Mouse (Mus musculus) midbrain, embryonic 11.5 days (tissue): ENCODE measurements around the gene Aff3. TPM values are rescaled to one million over a fixed set of nuclear protein-coding genes. Genes with fewer than 3 reads are reported as not detected.

Source experiments
- ATAC-seq: fragments of 200-750 bp; cut with Nextera tagmentation; 2 replicates; pipeline ENCODE4 v1.8.0; 2017; ENCODE audit warnings: moderate TSS enrichment, moderate library complexity; ENCODE audit not compliant: low FRiP score
- DNase-seq: peaks from one replicate; pipeline ENCODE4 v3.0.0; 2015; ENCODE audit warnings: low spot score; ENCODE audit errors: missing footprints
- H3K27ac ChIP-seq: fragments of 300-500 bp; sonication (generic); 2 replicates; pipeline ENCODE4 v1.5.1; 2014; ENCODE audit warnings: low read depth, low read length
- H3K27me3 ChIP-seq: fragments of 300-500 bp; sonication (generic); 2 replicates; pipeline ENCODE4 v1.6.1; 2014; ENCODE audit warnings: mild to moderate bottlenecking, low read length, moderate library complexity, mixed read lengths; ENCODE audit not compliant: control insufficient read depth, insufficient read depth
- H3K36me3 ChIP-seq: fragments of 300-500 bp; sonication (generic); 2 replicates; pipeline ENCODE4 v1.6.1; 2014; ENCODE audit warnings: mild to moderate bottlenecking, low read length, moderate library complexity, mixed read lengths; ENCODE audit not compliant: control insufficient read depth, insufficient read depth
- H3K4me1 ChIP-seq: fragments of 300-500 bp; sonication (generic); 2 replicates; pipeline ENCODE4 v1.6.1; 2014; ENCODE audit warnings: low read length; ENCODE audit not compliant: control insufficient read depth, insufficient read depth
- H3K4me2 ChIP-seq: fragments of 300-500 bp; sonication (generic); 2 replicates; pipeline ENCODE4 v1.6.1; 2014; ENCODE audit warnings: mild to moderate bottlenecking, moderate library complexity
- H3K4me3 ChIP-seq: fragments of 300-500 bp; sonication (generic); 2 replicates; pipeline ENCODE4 v1.5.1; 2014; ENCODE audit warnings: low read depth, low read length
- H3K9ac ChIP-seq: fragments of 300-500 bp; sonication (generic); 2 replicates; pipeline ENCODE4 v1.6.1; 2014; ENCODE audit warnings: low read length
- H3K9me3 ChIP-seq: fragments of 300-500 bp; sonication (generic); 2 replicates; pipeline ENCODE4 v1.6.1; 2016; ENCODE audit warnings: low read length; ENCODE audit not compliant: control insufficient read depth
- WGBS: fragments of 180-500 bp; shearing (Covaris S2); extraction: QIAGEN DNeasy Blood & Tissue Kit; methylation state at CpG from one replicate; pipeline ENCODE4 v1.1.7; 2014; 5-methylcytosine and 5-hydroxymethylcytosine counted together
- polyA plus RNA-seq: library from polyadenylated mRNA; unstranded; fragments of >200 nt; fragmentation: Nextera tagmentation; extraction: Ambion mirVana; gene quantifications from 2 replicates; pipeline ENCODE4 v1.2.1, GENCODE M21; 2014

The Aff3 gene
- polyA plus RNA-seq, 1 experiment from 2014 or later = 16.3 TPM

DNA sequence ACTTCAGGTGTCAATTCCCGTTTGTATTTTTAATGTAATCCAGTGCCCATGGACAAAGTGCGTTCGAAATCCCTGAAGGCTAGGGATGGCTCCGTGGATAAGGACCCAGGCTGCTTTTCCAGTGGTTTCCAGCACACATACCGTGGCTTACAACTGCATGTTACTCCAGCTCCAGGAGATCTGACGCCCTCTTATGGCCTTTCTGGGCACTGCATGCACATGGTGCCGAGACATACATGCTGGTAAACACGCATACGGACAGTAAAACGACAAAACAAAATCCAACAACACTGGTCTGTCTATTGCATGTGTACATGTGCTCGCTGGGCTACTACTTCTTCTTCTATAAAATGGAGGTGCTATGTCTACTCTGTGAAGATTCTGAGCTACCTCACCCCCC lies 357.5 kb downstream of the Aff3 start:
- no peak overlapping the region for H3K4me2 ChIP-seq
- no peaks in the 10 kb centered on the region for H3K27me3 ChIP-seq
- H3K4me3 ChIP-seq = no peak overlapping the region
- H3K9me3 ChIP-seq = no peaks in the 10 kb centered on the region
- DNase-seq (no peak), ATAC-seq (no peak)
- H3K27ac ChIP-seq = no peak overlapping the region
- H3K36me3 ChIP-seq = no peaks in the 10 kb centered on the region
- WGBS = 89% methylated on average over 11 of the region's 11 CpGs
- no peak overlapping the region for H3K9ac ChIP-seq
- H3K4me1 ChIP-seq = no peaks in the 10 kb centered on the region

DNA sequence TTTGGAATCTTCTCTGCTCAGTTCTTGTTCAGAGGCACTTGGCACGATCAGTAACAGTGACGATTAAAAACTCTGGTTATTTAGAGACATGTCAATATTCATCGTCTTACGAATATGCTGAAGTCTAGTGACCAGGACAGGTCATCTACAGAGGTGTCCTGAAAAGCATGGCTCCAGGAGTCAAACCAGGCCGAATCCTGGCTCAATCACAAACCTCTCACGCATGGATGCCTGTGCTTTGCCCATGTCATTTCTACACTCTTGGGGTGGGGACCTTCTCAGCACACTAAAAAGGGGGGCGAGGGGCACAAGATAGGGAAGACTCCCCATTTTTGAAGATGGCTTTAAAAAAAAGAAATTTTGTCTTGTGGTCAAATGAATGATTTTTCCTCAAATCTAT lies 358.6 kb downstream of the Aff3 start:
- ATAC-seq (no peak), DNase-seq (no peak)
- no peak overlapping the region for H3K4me3 ChIP-seq
- H3K9me3 ChIP-seq = no peaks in the 10 kb centered on the region
- H3K36me3 ChIP-seq = no peaks in the 10 kb centered on the region
- WGBS = 92% methylated on average over 7 of the region's 7 CpGs
- no peak overlapping the region for H3K4me2 ChIP-seq
- H3K9ac ChIP-seq = no peak overlapping the region
- no peaks in the 10 kb centered on the region for H3K4me1 ChIP-seq
- no peak overlapping the region for H3K27ac ChIP-seq
- no peaks in the 10 kb centered on the region for H3K27me3 ChIP-seq

GRCm38 (mm10) chr1:38304376-38304775 lies 360.4 kb downstream of the Aff3 start:
- WGBS = 91% methylated on average over 11 of the region's 11 CpGs
- H3K4me3 ChIP-seq = no peak overlapping the region
- ATAC-seq = no peak
- DNase-seq = no peak
- no peaks in the 10 kb centered on the region for H3K4me1 ChIP-seq
- no peaks in the 10 kb centered on the region for H3K36me3 ChIP-seq
- no peak overlapping the region for H3K4me2 ChIP-seq
- no peak overlapping the region for H3K9ac ChIP-seq
- no peaks in the 10 kb centered on the region for H3K9me3 ChIP-seq
- H3K27me3 ChIP-seq = no peaks in the 10 kb centered on the region
- H3K27ac ChIP-seq = no peak overlapping the region

- Histone ChIP-seq H3K4me3 (no peak overlapping the region), H3K36me3 (no peaks in the 10 kb centered on the region), H3K9ac (no peak overlapping the region), H3K27ac (no peak overlapping the region), H3K9me3 (no peaks in the 10 kb centered on the region), H3K27me3 (no peaks in the 10 kb centered on the region), H3K4me2 (no peak overlapping the region), H3K4me1 (no peaks in the 10 kb centered on the region)
- DNase-seq (no peak), ATAC-seq (no peak)
- WGBS = 83% methylated on average over 3 of the region's 3 CpGs
These were observed 366.5 kb downstream of the Aff3 start for GRCm38 (mm10) chr1:38298291-38298690.

- H3K4me2 ChIP-seq = no peak overlapping the region
- ATAC-seq = no peak
- no peaks in the 10 kb centered on the region for H3K4me1 ChIP-seq
- H3K27ac ChIP-seq = no peak overlapping the region
- H3K4me3 ChIP-seq = no peak overlapping the region
- WGBS = 94% methylated on average over 6 of the region's 6 CpGs
- H3K27me3 ChIP-seq = no peaks in the 10 kb centered on the region
- H3K9ac ChIP-seq = no peak overlapping the region
- H3K9me3 ChIP-seq = no peaks in the 10 kb centered on the region
- no peaks in the 10 kb centered on the region for H3K36me3 ChIP-seq
- no peak for DNase-seq
These were observed 369.8 kb downstream of the Aff3 start for GRCm38 (mm10) chr1:38294906-38295305.

DNA sequence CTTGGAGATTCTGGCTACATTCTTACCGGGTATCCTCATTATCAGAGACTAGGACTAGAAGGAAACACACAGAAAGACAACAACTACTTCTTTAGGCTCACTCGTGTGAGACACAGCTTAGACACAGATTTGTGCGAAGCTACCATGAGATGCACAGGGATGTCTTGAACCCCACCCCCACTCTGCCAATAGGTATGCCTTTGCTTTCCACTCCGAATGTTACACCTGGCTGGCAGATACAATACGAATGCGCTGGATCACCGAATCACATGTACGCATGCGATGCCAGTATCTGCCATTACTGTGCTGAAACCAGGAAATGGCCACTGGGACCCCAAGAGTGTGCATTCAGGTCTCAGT lies 370.4 kb downstream of the Aff3 start:
- no peak overlapping the region for H3K27ac ChIP-seq
- no peak overlapping the region for H3K4me3 ChIP-seq
- no peaks in the 10 kb centered on the region for H3K36me3 ChIP-seq
- H3K4me1 ChIP-seq = no peaks in the 10 kb centered on the region
- DNase-seq (no peak), ATAC-seq (no peak)
- 96% methylated on average over 9 of the region's 9 CpGs for WGBS
- H3K9ac ChIP-seq = no peak overlapping the region
- no peaks in the 10 kb centered on the region for H3K27me3 ChIP-seq
- H3K4me2 ChIP-seq = no peak overlapping the region
- no peaks in the 10 kb centered on the region for H3K9me3 ChIP-seq

DNA sequence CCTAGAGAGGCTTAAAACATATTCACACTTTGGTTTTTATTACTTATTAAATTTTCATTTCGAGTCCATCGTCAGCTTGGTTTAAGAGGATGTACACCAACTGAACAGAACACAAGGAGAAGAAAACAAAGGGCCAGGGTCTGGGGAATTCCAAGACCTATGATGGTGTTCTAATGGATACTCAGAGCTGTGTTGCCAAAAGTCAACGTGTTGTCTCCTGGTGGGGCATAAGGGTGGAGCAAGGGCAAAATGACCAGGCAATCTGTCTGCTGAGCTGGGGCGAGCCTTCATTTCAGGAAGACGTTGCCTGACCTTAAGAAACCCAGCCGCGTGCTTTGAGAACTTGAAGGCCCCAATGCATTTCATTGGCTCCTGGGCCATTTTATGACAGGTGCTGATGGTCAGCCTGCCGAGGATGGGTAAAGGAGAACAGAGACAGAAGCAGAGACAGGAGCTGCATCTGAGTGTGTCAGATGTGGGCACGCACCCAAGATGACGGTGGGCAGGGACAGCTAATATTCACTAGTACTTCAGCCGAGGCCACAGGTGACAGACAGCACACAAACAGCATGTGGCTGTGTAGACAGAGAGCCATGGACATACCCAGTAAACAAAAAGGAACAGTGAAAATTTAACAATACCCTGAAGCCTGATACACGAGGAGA lies 371.0 kb downstream of the Aff3 start:
- Histone ChIP-seq H3K4me3 (no peak overlapping the region), H3K4me1 (no peaks in the 10 kb centered on the region), H3K36me3 (no peaks in the 10 kb centered on the region), H3K4me2 (no peak overlapping the region), H3K27ac (no peak overlapping the region), H3K9ac (no peak overlapping the region), H3K27me3 (no peaks in the 10 kb centered on the region), H3K9me3 (no peaks in the 10 kb centered on the region)
- DNase-seq = no peak
- ATAC-seq = no peak
- 92% methylated on average over 12 of the region's 12 CpGs for WGBS

GRCm38 (mm10) chr1:38292851-38293250 lies 371.9 kb downstream of the Aff3 start:
- H3K9me3 ChIP-seq = no peaks in the 10 kb centered on the region
- H3K9ac ChIP-seq = no peak overlapping the region
- WGBS = 70% methylated on average over 4 of the region's 4 CpGs
- no peaks in the 10 kb centered on the region for H3K27me3 ChIP-seq
- no peak for DNase-seq
- no peaks in the 10 kb centered on the region for H3K36me3 ChIP-seq
- no peak overlapping the region for H3K4me2 ChIP-seq
- 0 out of 2 replicates have a peak overlapping the region, but pooled peaks have one; percentile 8 for H3K27ac ChIP-seq
- H3K4me1 ChIP-seq = no peaks in the 10 kb centered on the region
- H3K4me3 ChIP-seq = no peak overlapping the region
- ATAC-seq = no peak

GRCm38 (mm10) chr1:38291915-38292314 lies 372.8 kb downstream of the Aff3 start:
- Histone ChIP-seq H3K27ac (no peak overlapping the region), H3K4me1 (no peaks in the 10 kb centered on the region), H3K9me3 (no peaks in the 10 kb centered on the region), H3K4me3 (no peak overlapping the region), H3K4me2 (no peak overlapping the region), H3K36me3 (no peaks in the 10 kb centered on the region), H3K9ac (no peak overlapping the region), H3K27me3 (no peaks in the 10 kb centered on the region)
- no peak for ATAC-seq
- no peak for DNase-seq
- WGBS = 83% methylated on average over 6 of the region's 6 CpGs
